Mouse (Mus musculus) limb, embryonic 15.5 days (tissue): ENCODE measurements around the gene Krba1. TPM values are rescaled to one million over a fixed set of nuclear protein-coding genes. Genes with fewer than 3 reads are reported as not detected.

Source experiments
- ATAC-seq: fragments of 200-750 bp; cut with Nextera tagmentation; 2 replicates; pipeline ENCODE4 v1.8.0; 2017; ENCODE audit warnings: low read depth, moderate TSS enrichment; ENCODE audit not compliant: insufficient number of reproducible peaks, low FRiP score, low TSS enrichment
- H3K27ac ChIP-seq: fragments of 300-500 bp; sonication (generic); 2 replicates; pipeline ENCODE4 v1.5.1; 2015; ENCODE audit warnings: moderate library complexity, mild to moderate bottlenecking, inconsistent platforms
- H3K27me3 ChIP-seq: fragments of 300-500 bp; sonication (generic); 2 replicates; pipeline ENCODE4 v1.6.1; 2015; ENCODE audit warnings: inconsistent platforms
- H3K36me3 ChIP-seq: fragments of 300-500 bp; sonication (generic); 2 replicates; pipeline ENCODE4 v1.6.1; 2015; ENCODE audit warnings: inconsistent platforms
- H3K4me1 ChIP-seq: fragments of 300-500 bp; sonication (generic); 2 replicates; pipeline ENCODE4 v1.6.1; 2015; ENCODE audit warnings: inconsistent platforms
- H3K4me2 ChIP-seq: fragments of 300-500 bp; sonication (generic); 2 replicates; pipeline ENCODE4 v1.6.1; 2015; ENCODE audit warnings: mild to moderate bottlenecking, inconsistent platforms
- H3K4me3 ChIP-seq: fragments of 300-500 bp; sonication (generic); 2 replicates; pipeline ENCODE4 v1.5.1; 2015; ENCODE audit warnings: mild to moderate bottlenecking, inconsistent platforms
- H3K9ac ChIP-seq: fragments of 300-500 bp; sonication (generic); 2 replicates; pipeline ENCODE4 v1.6.1; 2015; ENCODE audit warnings: inconsistent platforms
- H3K9me3 ChIP-seq: fragments of 300-500 bp; sonication (generic); 2 replicates; pipeline ENCODE4 v1.6.1; 2016; ENCODE audit warnings: inconsistent platforms
- WGBS: fragments of 180-500 bp; shearing (Covaris S2); methylation state at CpG from one replicate; pipeline ENCODE4 v1.1.7; 2015; 5-methylcytosine and 5-hydroxymethylcytosine counted together
- polyA plus RNA-seq: library from polyadenylated mRNA; unstranded; fragments of >200 nt; fragmentation: Nextera tagmentation; extraction: Ambion mirVana; gene quantifications from 2 replicates; pipeline ENCODE4 v1.2.1, GENCODE M21; 2015

Krba1 gene
- polyA plus RNA-seq, 1 experiment from 2014 or later, result 20.8 TPM

DNA sequence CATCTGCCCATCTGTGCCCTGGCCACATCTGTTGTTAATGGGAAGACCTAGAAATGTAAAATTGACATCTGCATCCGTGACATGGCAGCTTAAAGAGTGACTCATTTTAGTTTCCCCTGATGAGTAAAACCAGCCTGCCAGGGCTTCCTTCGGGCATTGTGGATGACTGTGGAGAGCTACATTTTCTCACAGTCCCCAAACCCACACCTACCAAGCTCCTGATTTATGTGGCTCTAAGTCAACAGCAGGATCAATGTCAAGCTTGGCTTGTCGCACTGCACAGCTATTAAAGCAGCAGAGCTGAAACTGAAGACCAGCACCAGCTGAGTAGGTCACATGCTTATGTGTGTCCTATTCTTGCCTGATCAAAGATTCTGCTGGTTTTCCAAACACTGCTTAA is 15.2 kb downstream of the Krba1 start:
- H3K36me3 ChIP-seq, result peaks cover 99% of the 10 kb centered on the region
- H3K4me2 ChIP-seq, result no peak overlapping the region
- WGBS, result 70% methylated on average over 3 of the region's 3 CpGs
- no peaks in the 10 kb centered on the region for H3K27me3 ChIP-seq
- H3K9ac ChIP-seq, result no peak overlapping the region
- ATAC-seq, result no peak
- H3K4me3 ChIP-seq, result no peak overlapping the region
- H3K27ac ChIP-seq, result no peak overlapping the region
- no peaks in the 10 kb centered on the region for H3K4me1 ChIP-seq
- no peaks in the 10 kb centered on the region for H3K9me3 ChIP-seq

DNA sequence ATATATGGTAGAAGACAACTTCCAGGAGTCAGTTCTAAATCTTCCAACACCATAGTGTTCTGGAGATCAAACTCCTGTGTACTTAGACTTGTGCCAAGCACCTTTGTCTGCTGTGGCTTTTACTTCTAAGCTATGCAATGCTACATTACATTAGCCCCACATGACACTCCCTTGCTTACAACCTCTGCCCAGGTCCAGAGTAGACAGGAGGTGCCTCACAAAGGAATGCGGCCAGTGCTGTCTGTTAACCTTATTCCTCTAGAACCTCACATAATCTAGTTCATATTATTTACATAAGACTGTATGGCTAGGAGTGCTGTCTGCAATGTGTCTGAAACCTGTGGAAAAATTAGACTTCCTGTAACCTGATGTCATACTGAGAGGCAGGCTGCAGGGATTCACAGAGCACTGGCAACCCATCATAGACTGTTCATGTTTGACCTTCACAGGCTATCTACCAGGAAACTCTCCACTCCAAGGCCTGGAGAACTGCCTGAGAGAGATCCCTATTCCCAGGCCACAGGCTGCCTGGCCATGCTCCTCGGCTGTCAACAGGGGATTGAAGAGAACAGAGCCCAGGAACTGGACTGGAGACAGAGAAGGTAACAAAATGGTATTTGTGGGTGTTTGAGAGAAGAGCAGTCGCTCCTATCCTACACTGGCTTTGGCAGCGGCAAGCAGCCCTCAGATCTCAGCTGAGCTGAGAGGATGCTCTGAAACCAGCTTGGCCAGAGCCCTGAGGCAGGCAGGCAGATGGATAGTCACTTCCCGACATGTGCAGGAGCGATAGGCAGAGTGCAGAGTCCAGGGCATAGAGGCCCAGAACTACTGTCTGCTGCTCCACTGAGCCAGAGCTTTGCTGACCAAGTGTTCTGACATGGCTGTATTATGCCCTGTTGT is 16.1 kb downstream of the Krba1 start:
- Histone ChIP-seq H3K4me3 (no peak overlapping the region), H3K36me3 (peaks cover 99% of the 10 kb centered on the region), H3K4me1 (no peaks in the 10 kb centered on the region), H3K27me3 (no peaks in the 10 kb centered on the region), H3K4me2 (no peak overlapping the region), H3K27ac (no peak overlapping the region), H3K9me3 (no peaks in the 10 kb centered on the region), H3K9ac (no peak overlapping the region)
- ATAC-seq, result no peak
- 93% methylated on average over 6 of the region's 6 CpGs for WGBS

DNA sequence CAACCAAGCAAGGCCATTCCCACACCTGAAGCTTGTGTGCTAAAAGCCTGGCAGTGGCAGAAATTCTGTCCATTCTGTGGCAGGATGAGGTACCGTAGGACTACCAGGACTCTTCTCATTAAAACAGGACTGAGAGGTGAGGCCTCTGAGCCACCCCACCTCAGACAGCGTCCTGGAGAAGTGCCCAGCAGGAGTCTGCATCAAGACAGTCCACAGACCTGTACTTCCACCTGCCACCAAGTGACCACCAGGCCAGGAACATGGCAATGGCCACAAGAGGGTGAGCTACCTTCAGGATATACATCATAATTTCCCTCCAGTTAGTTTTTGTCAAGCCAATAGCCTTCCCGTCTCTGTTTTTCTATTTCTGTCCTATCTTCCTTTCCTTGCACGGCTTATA is 16.8 kb downstream of the Krba1 start:
- WGBS, result 86% methylated on average over 4 of the region's 4 CpGs
- Histone ChIP-seq H3K27ac (no peak overlapping the region), H3K4me3 (no peak overlapping the region), H3K9ac (no peak overlapping the region), H3K4me2 (no peak overlapping the region), H3K4me1 (no peaks in the 10 kb centered on the region), H3K36me3 (peaks cover 99% of the 10 kb centered on the region), H3K27me3 (no peaks in the 10 kb centered on the region), H3K9me3 (no peaks in the 10 kb centered on the region)
- no peak for ATAC-seq

DNA sequence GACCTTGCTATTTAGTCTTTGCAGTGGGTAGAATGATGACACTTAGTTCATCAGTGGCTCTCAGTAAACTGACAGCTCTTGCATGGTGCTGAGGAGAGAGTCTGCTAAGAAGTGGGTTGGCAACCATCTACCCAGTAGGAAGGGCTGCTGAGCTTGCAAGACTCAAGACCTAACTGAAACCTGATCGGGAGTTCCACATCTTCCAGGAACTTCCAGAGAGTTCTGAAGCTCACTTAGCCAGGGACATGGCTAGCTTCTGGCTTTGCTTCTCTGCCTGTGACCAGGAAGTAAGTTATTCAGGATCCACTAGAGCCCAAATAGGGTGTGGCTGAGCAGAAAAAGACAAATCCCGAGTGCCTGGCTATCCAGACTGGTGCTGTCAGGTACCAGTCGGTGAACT is 17.3 kb downstream of the Krba1 start:
- H3K27me3 ChIP-seq, result no peaks in the 10 kb centered on the region
- no peaks in the 10 kb centered on the region for H3K9me3 ChIP-seq
- WGBS, result 85% methylated on average over 3 of the region's 3 CpGs
- no peak overlapping the region for H3K4me2 ChIP-seq
- peaks cover 99% of the 10 kb centered on the region for H3K36me3 ChIP-seq
- H3K27ac ChIP-seq, result no peak overlapping the region
- no peak for ATAC-seq
- H3K4me1 ChIP-seq, result no peaks in the 10 kb centered on the region
- H3K9ac ChIP-seq, result no peak overlapping the region
- H3K4me3 ChIP-seq, result no peak overlapping the region

DNA sequence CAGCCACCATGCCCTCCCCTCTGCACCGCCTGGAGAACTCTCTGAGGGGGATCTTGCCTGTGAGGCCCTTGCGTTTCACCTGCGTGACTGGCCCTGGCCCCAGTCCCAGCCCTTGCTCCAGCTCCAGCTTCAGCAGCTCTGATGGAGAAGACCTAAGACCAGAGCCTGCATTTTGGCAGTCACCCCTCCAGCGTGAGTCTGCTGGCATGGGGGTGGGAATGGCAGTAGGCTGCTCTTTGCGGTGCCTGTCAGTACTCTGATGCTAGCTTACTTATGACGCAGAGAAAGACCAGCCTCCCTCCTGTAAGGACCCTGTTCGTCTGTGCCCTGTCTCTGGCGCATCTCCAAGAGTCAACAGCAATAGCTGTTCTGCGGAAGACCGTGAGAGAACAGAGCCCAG is 17.7 kb downstream of the Krba1 start:
- H3K9ac ChIP-seq, result no peak overlapping the region
- H3K4me3 ChIP-seq, result no peak overlapping the region
- H3K27ac ChIP-seq, result no peak overlapping the region
- no peaks in the 10 kb centered on the region for H3K4me1 ChIP-seq
- ATAC-seq, result no peak
- no peaks in the 10 kb centered on the region for H3K9me3 ChIP-seq
- WGBS, result 83% methylated on average over 10 of the region's 10 CpGs
- H3K36me3 ChIP-seq, result peaks cover 98% of the 10 kb centered on the region
- no peak overlapping the region for H3K4me2 ChIP-seq
- H3K27me3 ChIP-seq, result no peaks in the 10 kb centered on the region

DNA sequence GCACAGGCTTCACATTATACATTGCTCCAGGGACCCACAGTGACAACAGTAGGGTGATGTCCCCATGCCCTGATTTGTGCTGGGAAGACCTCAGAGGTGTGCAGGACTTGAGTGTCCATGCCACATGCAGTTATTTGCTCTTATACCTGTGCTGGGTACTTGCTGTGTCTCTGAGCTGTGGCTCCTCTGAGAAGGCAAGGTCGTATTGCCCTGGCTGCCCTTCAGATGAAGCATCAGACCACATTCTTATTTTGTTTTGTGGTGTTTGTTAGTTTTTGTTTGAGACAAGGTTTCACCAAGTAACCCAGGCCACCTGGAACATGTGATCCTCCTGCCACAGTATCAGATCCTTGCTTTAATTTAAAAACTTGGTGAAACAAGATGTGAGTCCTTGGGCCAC is 19.5 kb downstream of the Krba1 start:
- Histone ChIP-seq H3K4me2 (no peak overlapping the region), H3K27me3 (no peaks in the 10 kb centered on the region), H3K36me3 (peaks cover 80% of the 10 kb centered on the region), H3K4me1 (no peaks in the 10 kb centered on the region), H3K27ac (no peak overlapping the region), H3K9me3 (no peaks in the 10 kb centered on the region), H3K4me3 (no peak overlapping the region), H3K9ac (no peak overlapping the region)
- no peak for ATAC-seq
- 72% methylated on average over 1 of the region's 1 CpGs for WGBS

DNA sequence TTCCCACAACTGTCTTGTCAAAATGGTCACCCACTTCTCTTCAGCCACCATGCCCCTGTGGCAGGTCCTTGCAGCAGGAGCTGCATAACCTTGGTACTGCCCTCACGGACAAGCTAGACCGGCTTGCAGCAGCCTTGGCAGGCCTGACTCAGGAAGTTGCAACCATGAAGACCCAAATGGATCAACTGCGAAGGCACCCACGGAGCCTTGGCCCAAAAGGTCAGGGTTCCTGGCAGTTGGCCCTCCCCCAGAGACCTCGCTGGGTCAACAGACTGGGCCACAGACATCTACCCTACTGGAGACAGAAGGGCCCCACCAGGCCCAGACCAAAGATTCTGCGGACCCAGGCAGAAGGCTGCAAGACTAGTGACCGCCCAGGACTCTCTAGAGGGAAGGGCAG is 20.2 kb downstream of the Krba1 start:
- peaks cover 3% of the 10 kb centered on the region; the same call in 1 of the 2 replicates for H3K4me1 ChIP-seq
- no peaks in the 10 kb centered on the region for H3K9me3 ChIP-seq
- no peaks in the 10 kb centered on the region for H3K27me3 ChIP-seq
- peaks cover 73% of the 10 kb centered on the region for H3K36me3 ChIP-seq
- ATAC-seq, result no peak
- H3K9ac ChIP-seq, result no peak overlapping the region
- H3K4me3 ChIP-seq, result no peak overlapping the region
- no peak overlapping the region for H3K27ac ChIP-seq
- no peak overlapping the region for H3K4me2 ChIP-seq
- WGBS, result 95% methylated on average over 7 of the region's 7 CpGs

DNA sequence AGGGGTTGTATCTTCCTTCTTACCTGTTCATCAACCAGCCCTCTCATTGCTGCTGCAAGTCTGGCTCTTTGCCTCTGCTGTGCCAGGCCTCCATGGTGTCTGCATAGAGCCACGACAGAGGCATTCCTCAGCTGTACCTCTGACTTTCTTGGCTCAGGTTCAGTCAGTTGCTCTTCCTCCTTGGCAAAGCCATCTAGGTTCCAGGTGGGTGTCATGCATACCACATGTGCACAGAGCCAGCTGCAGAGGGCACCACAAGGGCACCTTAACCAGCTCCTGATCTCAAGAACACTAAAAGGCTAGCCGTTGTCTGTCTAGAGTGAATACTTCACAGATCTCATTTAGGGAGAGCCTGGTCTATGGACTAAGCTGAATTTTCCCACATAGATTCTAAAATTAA is 21.1 kb downstream of the Krba1 start:
- 69% methylated on average over 2 of the region's 2 CpGs for WGBS
- no peak overlapping the region for H3K4me2 ChIP-seq
- H3K4me1 ChIP-seq, result peaks cover 6% of the 10 kb centered on the region; the same call in 1 of the 2 replicates
- no peak for ATAC-seq
- peaks cover 64% of the 10 kb centered on the region for H3K36me3 ChIP-seq
- no peaks in the 10 kb centered on the region for H3K27me3 ChIP-seq
- H3K9ac ChIP-seq, result no peak overlapping the region
- H3K4me3 ChIP-seq, result no peak overlapping the region
- no peak overlapping the region for H3K27ac ChIP-seq
- H3K9me3 ChIP-seq, result no peaks in the 10 kb centered on the region

DNA sequence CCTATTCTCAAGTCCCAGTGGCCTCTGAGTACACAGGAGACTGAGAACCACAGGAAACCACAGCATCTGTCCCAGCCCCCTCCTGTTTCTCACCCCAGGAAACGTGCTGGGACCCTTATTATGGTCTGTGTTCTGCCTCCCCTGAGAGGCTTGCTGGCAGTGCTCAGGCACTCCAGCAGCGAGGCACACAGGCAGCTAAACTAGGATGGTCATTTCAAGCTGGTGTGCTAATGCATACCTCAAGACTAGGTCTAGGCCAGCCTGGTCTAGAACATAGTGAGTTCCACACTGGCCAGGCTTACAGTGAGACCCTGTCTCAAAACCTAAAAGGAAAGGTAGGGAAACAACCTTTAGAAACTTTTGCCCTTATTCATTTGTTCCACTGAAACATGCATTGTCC is 25.3 kb downstream of the Krba1 start:
- no peak for ATAC-seq
- Histone ChIP-seq H3K36me3 (peaks cover 23% of the 10 kb centered on the region), H3K27me3 (no peaks in the 10 kb centered on the region), H3K9me3 (no peaks in the 10 kb centered on the region), H3K4me2 (no peak overlapping the region), H3K4me1 (peaks cover 10% of the 10 kb centered on the region; the same call in 1 of the 2 replicates), H3K27ac (no peak overlapping the region), H3K4me3 (no peak overlapping the region), H3K9ac (no peak overlapping the region)
- WGBS, result 4% methylated on average over 2 of the region's 2 CpGs

DNA sequence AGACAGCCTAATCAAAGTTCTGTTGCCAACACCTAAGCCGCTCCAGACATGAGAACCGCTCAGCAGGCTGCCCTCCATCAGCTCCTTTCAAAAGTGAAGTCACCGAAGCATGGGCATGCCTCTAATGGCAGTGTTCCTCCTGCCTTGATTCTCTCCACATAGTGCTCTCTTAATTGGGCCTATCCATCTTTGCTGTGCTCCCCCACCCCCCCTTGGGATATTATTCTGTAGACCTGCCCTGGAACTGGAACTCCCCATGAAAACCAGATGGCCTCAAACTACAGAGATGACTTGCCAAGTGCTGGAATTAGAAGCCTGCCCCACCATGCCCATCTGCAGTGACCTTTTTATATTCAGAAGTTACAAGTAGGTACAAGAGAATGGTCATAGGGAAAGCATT is 27.9 kb downstream of the Krba1 start:
- whole genome bisulfite sequencing, result 47% methylated on average over 3 of the region's 3 CpGs
- Histone ChIP-seq H3K4me1 (peaks cover 10% of the 10 kb centered on the region; the same call in 1 of the 2 replicates), H3K4me3 (no peak overlapping the region), H3K9ac (no peak overlapping the region), H3K4me2 (no peak overlapping the region), H3K27ac (no peak overlapping the region), H3K27me3 (no peaks in the 10 kb centered on the region), H3K9me3 (no peaks in the 10 kb centered on the region), H3K36me3 (no peaks in the 10 kb centered on the region)
- ATAC-seq, result no peak

DNA sequence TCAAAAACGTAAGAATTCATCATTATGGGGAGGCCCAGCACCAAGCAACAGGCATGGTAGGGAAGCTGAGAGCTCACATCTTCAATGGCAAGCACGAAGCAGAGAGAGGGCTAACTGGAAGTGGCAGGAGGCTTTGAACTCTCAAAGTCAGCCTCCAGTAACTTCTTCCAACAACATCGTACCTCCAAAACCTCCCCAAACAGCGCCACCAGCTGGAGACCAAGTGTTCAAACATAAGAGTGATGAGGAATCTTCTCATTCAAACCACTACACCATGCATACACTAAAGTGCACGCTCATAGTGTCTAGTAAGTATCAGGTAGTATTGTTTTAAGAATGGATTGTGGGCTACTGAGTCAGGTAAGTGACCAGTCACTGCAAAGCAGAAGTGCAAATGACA is 28.7 kb downstream of the Krba1 start:
- H3K9ac ChIP-seq, result no peak overlapping the region
- H3K36me3 ChIP-seq, result no peaks in the 10 kb centered on the region
- no peaks in the 10 kb centered on the region for H3K27me3 ChIP-seq
- WGBS, result 70% methylated on average over 5 of the region's 5 CpGs
- ATAC-seq, result no peak
- H3K9me3 ChIP-seq, result no peaks in the 10 kb centered on the region
- H3K4me3 ChIP-seq, result no peak overlapping the region
- no peak overlapping the region for H3K27ac ChIP-seq
- peaks cover 10% of the 10 kb centered on the region; the same call in 1 of the 2 replicates for H3K4me1 ChIP-seq
- no peak overlapping the region for H3K4me2 ChIP-seq

DNA sequence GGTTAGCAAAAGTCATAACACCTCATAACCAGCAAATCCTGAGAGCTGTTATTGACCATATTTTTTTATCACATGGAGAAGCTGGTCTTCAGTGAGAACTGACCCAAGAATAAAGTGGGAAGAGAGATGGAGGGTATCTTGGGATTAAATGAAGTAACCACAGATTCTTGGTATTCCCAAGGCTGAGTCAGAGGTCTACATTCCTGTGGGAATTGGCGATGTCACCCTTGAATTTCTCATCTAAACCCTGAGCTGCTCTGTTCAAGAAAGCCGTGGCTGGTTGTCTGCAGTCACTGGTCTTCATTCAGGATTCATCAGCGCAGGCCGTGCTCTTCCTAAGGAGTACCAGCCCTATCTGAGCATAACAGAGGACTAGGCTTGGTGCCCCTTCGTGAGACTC is 31.6 kb downstream of the Krba1 start:
- Histone ChIP-seq H3K27me3 (no peaks in the 10 kb centered on the region), H3K4me2 (no peak overlapping the region), H3K36me3 (no peaks in the 10 kb centered on the region), H3K4me1 (0 out of 2 replicates have a peak, but pooled peaks cover 5% of the 10 kb centered on the region), H3K9ac (no peak overlapping the region), H3K9me3 (no peaks in the 10 kb centered on the region), H3K27ac (no peak overlapping the region), H3K4me3 (no peak overlapping the region)
- no peak for ATAC-seq
- WGBS, result 78% methylated on average over 5 of the region's 5 CpGs
